Mouse (Mus musculus): ENCODE measurements at regions not wholly inside any gene's neighbourhood (a gene's known extent, or its start where the extent isn't known, plus 50 kb on each side); places are given as distances from the start of the nearest gene placed in this dataset.
A peak's percentile ranks its signal among the peaks of the same experiment; 100 is the strongest.
"Not testable (repeated sequence)": the region's sequence is repeated elsewhere in the genome, so short reads cannot be mapped to it uniquely, and the experiment has no call there.

DNA sequence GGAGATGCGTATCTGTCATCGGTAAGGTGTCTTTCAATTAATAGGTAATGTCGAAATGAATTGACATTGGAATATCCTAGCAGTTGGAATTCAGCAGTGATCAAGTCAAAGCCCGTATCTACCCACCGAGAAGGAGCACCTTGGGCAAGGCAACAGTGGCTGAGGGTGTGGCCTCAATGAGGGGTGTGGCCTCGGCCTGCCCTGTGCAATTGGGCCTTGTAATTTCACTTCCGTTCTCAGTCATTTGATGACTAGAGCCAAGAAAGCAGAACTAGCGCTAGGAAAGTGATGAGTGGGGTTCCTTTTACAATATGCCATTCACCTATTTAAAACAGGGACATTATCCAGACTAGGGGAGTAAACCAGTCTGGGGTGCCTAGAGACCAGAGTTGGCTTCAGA is 77.6 kb downstream of the Elovl4 start:
- DNase-seq (ENCODE audit: low spot score in 2 of 2) = no peak

GRCm38 (mm10) chr9:83727462-83728189 is 78.5 kb downstream of the Elovl4 start:
- DNase-seq (ENCODE audit: low spot score in 2 of 2) = peak; percentile 33 to 50

DNA sequence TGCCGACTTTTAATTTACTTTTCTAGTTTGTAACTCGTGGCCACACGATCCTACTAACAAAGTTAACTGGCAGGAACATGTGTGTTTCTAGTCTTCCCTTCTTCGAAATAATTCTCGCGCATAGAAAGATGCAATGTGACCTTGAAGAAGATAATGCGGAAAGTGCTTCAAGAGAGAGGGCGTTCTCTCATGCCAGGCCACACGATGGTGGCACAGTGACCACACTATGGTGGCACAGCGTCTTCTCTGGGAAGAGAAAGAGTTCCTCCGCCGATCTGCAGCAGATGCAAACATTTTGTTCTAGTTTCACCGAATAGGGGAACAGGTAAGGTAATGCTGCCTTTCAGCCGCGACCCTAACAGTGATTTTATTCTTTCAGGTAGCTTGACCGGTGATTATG is 79.1 kb downstream of the Elovl4 start:
- no peak for DNase-seq (ENCODE audit: low spot score in 2 of 2)

DNA sequence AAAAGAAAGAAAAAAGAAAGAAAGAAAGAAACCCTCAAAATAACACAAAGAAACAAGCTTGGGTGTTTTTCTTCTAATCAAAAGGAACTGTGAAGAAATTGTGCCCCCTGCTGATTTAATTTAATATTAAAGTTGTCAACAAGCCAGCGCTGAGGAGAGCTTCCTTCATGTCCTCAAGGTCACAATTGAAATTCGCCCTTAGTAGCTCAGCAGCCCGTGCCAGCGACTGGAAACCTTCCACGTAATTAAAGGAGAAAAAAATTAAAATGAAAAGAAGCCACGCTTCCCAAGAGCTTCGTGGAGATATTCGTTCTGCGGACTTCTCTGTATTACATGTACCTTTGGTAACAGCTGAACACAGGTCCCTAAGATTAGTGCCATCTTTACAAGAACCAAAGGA is 80.0 kb downstream of the Elovl4 start:
- no peak for DNase-seq (ENCODE audit: low spot score in 2 of 2)

GRCm38 (mm10) chr9:83725545-83725944 is 80.5 kb downstream of the Elovl4 start:
- DNase-seq (ENCODE audit: low spot score in 2 of 2) = no peak

DNA sequence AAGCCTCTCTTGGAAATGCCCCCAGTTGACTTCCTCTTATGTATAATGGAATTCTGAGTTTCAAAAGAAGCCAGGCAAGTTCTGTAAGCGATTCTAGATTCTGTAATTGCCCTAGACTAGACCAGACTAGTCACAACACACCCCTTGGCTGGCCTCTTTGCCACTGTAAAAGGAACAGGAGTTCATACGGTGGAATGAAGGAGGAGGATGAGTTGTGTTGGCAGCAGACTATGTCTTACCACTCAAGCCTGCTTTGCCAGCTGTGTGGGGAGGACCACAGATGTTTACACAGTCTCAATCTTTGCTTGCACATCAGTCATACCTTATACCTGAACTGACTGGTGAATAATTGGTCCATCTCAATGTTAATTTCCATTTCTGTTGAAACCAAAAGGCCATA is 85.1 kb downstream of the Elovl4 start:
- DNase-seq (ENCODE audit: low spot score in 2 of 2) = no peak

DNA sequence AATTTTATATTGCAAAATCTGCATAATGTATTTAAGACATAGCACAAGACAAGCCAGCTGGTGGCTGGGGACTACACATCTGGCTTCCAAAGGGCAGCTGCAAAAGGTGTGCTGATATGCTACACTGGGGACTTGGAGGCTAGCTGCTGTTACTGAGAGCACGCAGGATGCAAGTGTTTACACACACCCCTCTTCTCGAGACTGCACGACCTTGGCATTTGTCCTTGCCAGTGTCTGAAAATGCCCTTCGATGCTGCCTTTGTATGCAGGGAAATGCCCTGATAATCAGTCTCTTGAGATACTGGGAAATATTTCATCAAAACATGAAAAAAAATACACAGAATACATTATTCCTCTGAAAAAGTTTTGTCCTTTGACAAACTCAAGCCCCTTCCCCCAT is 86.3 kb downstream of the Elovl4 start:
- DNase-seq (ENCODE audit: low spot score in 2 of 2) = no peak

DNA sequence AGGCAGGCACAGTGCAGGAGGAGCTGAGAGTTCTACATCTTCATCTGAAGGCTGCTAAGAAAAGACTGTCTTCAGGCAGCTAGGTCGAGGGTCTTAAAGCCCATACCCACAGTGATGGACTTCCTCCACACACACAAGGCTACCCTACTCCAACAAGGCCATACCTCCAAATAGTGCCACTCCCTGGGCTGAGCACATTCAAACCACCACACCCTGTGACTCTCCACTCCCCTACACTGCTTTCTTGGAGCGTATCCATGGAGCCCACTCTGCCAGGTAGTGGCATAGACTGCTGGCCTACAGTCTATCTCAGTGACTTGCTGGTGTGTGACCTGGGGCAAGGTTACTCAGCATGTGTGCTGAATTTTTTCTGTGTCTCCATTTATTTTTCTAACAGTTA is 88.0 kb downstream of the Elovl4 start:
- not testable (repeated sequence) for DNase-seq (ENCODE audit: low spot score in 2 of 2)

- no peak for DNase-seq (ENCODE audit: low spot score in 2 of 2)
Observed at GRCm38 (mm10) chr9:83716101-83716763, 89.8 kb downstream of the Elovl4 start.

- DNase-seq (ENCODE audit: low spot score in 2 of 2) = no peak
Observed at GRCm38 (mm10) chr9:83707361-83707760, 98.7 kb downstream of the Elovl4 start.

- no peak for DNase-seq (ENCODE audit: low spot score in 2 of 2)
Observed at GRCm38 (mm10) chr9:83706071-83706470, 100.0 kb downstream of the Elovl4 start.

- no peak for DNase-seq (ENCODE audit: low spot score in 2 of 2)
Observed at GRCm38 (mm10) chr9:83704186-83704585, 101.9 kb downstream of the Elovl4 start.

GRCm38 (mm10) chr9:83700916-83701315 is 105.2 kb downstream of the Elovl4 start:
- no peak for DNase-seq (ENCODE audit: low spot score in 2 of 2)

DNA sequence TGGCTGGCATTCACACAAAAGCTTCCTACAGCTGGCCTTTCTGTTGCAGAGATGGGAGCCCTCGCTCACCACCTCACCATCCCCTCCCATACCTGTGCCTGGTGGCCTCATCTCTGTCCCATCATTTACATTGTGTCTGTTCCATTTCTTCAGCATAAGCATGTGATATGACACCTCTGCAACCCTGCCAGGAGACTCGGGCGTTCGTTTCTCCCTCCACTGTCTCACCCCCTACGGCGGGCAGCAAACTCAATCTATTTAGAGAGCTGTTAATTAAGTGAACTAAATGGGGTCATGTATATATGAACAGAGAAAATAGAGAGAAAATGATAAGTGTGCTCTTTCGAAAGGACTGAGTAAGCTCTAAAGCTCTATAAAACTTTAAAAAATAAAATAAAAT is 106.0 kb downstream of the Elovl4 start:
- DNase-seq (ENCODE audit: low spot score in 2 of 2) = no peak

DNA sequence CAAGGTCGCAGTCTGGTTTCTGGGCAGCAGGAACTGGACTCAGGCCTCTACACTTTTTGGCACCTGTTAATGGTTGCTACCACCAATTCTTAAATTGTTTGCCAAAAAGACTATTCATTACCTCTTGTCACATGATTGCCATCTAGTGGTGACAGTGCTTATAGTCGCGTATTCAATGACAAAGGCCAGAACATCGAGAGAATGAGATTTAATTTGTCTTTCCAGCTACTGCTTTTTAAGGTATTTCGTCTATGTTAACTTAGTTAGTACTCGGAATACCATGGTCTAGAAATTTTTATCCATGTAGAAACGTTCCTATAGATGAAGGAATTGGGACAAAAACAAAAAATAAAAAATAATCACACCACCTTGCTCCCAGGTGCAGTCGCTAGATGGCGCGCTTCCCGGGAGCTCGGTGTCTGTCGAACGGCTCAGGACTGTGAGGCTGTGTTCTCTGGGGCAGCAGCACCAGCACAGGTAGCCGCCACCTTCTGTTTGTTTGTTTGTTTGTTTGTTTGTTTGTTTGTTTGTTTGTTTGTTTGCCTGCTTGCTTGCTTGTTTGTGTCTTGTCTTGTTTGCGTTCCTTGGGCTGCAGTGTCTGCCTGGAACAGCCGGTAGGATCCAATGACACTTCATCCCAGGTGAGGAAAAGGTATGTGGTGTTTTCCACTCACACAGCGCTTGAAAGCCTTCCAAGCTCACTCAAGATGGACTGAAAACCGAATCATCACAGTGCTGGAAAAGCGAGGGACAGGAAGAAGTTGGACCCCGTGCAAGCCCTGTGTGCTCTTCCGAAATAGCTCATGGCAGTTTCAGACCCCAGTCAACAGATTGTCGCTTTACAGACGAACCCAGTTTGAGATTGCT is 114.5 kb downstream of the Elovl4 start:
- peak; percentile 28 to 41 for DNase-seq (ENCODE audit: low spot score in 2 of 2)
